Mouse (Mus musculus): ENCODE data around the gene Ino80.

DNA sequence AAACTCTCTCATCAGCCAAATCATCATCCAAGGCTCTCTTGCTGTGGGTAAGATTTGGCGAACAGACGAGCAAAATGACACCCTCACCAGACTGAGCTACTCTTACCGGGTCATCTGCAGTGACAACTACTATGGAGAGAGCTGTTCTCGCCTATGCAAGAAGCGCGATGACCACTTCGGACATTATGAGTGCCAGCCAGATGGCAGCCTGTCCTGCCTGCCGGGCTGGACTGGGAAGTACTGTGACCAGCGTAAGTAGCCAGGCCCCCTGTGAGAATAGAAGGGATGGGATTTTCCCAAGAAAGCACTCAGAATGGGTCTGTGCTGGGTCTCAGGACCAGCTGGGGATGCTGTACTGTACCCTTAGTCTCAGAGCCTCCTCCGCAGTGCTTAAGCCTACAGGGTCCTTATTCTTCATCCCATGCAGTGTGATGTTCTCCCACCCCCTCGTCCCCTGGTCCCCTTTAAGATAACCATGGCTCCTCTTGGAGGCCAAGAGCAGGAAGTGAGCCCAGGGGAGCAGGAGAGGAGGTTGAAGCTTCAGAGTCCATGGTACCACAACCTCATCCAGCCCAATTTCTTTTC lies 149.5 kb downstream of the Ino80 start:
- TF ChIP-seq POLR2A (IDR thresholded peaks at IDR 0.05; ENCODE audit: borderline replicate concordance, control insufficient read depth, low read depth, low read length) (no peak), CTCF (IDR thresholded peaks at IDR 0.05; ENCODE audit: control insufficient read depth, insufficient read depth, low read length) (no peak)
